In the genomic region with DNA sequence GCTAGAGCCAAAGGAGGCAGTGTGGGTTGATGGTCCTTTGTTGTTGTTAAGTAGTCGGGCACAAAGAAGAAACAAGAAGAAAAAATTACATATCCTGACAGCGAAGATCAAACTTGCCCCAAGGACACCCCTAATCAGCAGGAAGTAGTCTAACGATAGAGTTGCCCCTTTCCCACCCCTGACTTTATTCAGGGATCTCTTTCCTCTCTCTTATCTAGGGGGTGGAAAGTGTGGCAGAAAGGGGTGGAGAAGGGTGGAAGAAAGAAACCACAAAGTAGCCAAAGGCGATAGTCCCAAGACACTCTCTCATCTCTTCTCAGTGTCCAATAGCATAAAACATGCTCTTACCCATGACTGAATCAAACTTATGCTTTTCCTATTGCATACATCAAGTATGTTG, we compare ENCODE assay signal across 9 mouse cellular contexts. TPM values are rescaled to one million over a fixed set of nuclear protein-coding genes. Genes with fewer than 3 reads are reported as not detected.
DNase-seq lines count a peak whose midpoint lies in the region; ATAC-seq and TF ChIP-seq lines count a peak whose summit lies in the region.
"Had no signal": no experiment of that assay in that cellular context is flagged by ENCODE, and none has a peak within 500 bp of the region (broad histone marks: within the 10 kb centered on the region; RNA-seq: fewer than 3 reads in every experiment).

No protein-coding gene starts in this region.

- peaks cover 5% of the 10 kb centered on the region; the same call in 1 of the 2 replicates for H3K27me3 ChIP-seq in heart, embryonic 14.5 days (ENCODE audit: control insufficient read depth, insufficient read depth, low read length)
- H3K27me3 ChIP-seq in E14TG2a.4 (ENCODE audit: insufficient read depth, low read length) = peaks cover 13% of the 10 kb centered on the region
- H3K27me3 ChIP-seq in hindbrain, embryonic 11.5 days (ENCODE audit: control insufficient read depth, insufficient read depth, low read length) = no peaks in the 10 kb centered on the region; the same call in 1 of the 2 replicates
- peaks cover 27% of the 10 kb centered on the region for H3K27me3 ChIP-seq in midbrain, embryonic 10.5 days (ENCODE audit: low read depth, poor library complexity, severe bottlenecking)

- H3K4me1 ChIP-seq in heart, embryonic 14.5 days (ENCODE audit: control insufficient read depth in 2 of 2, insufficient read depth in 2 of 2, low read length in 2 of 2) = peaks cover 7 to 30% of the 10 kb centered on the region in 2 experiments; a peak in 3 of 4 replicates
- peaks cover 83% of the 10 kb centered on the region for H3K4me1 ChIP-seq in E14TG2a.4 (replicated peaks; ENCODE audit: low read depth, low read length)
- H3K4me1 ChIP-seq in hindbrain, embryonic 11.5 days (replicated peaks; ENCODE audit: control insufficient read depth, insufficient read depth, low read length) = peaks cover 2% of the 10 kb centered on the region; the same call in 1 of the 2 replicates
- H3K4me1 ChIP-seq in midbrain, embryonic 10.5 days = peaks cover 41% of the 10 kb centered on the region

- H3K9ac ChIP-seq in heart, embryonic 14.5 days (ENCODE audit: low read length) = peak overlapping the region; percentile 91
- H3K9ac ChIP-seq in hindbrain, embryonic 11.5 days (ENCODE audit: low read depth, low read length) = no peak overlapping the region

- 36% methylated on average over 4 of the region's 4 CpGs for WGBS in heart, embryonic 14.5 days
- WGBS in hindbrain, embryonic 11.5 days = 74% methylated on average over 4 of the region's 4 CpGs
- 76% methylated on average over 4 of the region's 4 CpGs for WGBS in midbrain, embryonic 10.5 days

- intact Hi-C loops in left cerebral cortex, postnatal 25 days (cut with DNase I) = no loop called here

- peak overlapping the region; percentile 70 for H3K4me2 ChIP-seq in heart, embryonic 14.5 days (ENCODE audit: low read length)
- peak overlapping the region; percentile 9; the same call in 1 of the 2 replicates for H3K4me2 ChIP-seq in hindbrain, embryonic 11.5 days (replicated peaks; ENCODE audit: low read depth, low read length)

- H3K9me3 ChIP-seq in heart, embryonic 14.5 days (ENCODE audit: control insufficient read depth, low read length) = no peaks in the 10 kb centered on the region
- no peaks in the 10 kb centered on the region for H3K9me3 ChIP-seq in E14TG2a.4 (ENCODE audit: low read length)
- H3K9me3 ChIP-seq in hindbrain, embryonic 11.5 days (ENCODE audit: control insufficient read depth, low read length) = no peaks in the 10 kb centered on the region
- H3K9me3 ChIP-seq in midbrain, embryonic 10.5 days (replicated peaks) = no peaks in the 10 kb centered on the region

- no peak for ATAC-seq in heart, embryonic 14.5 days (ENCODE audit: insufficient number of reproducible peaks, insufficient read depth, low FRiP score, low read depth)
- ATAC-seq in hindbrain, embryonic 11.5 days (ENCODE audit: low FRiP score) = no peak
- ATAC-seq in cerebellum, adult (ENCODE audit: insufficient number of reproducible peaks, low FRiP score, low TSS enrichment) = no peak

- H3K4me3 ChIP-seq in heart, embryonic 14.5 days (ENCODE audit: control insufficient read depth in 1 of 2, insufficient read depth in 1 of 2, low read depth in 1 of 2, low read length in 2 of 2) = peak overlapping the region in 1 of 2 experiments; percentile 83; a peak in 1 of 4 replicates
- H3K4me3 ChIP-seq in E14TG2a.4 (replicated peaks; ENCODE audit: low read length) = peak overlapping the region; percentile 90
- H3K4me3 ChIP-seq in hindbrain, embryonic 11.5 days (ENCODE audit: low read depth, low read length) = no peak overlapping the region; the same call in 1 of the 2 replicates
- H3K4me3 ChIP-seq in midbrain, embryonic 10.5 days = peak overlapping the region; percentile 97

- no peaks in the 10 kb centered on the region for H3K36me3 ChIP-seq in heart, embryonic 14.5 days (ENCODE audit: control insufficient read depth, insufficient read depth, low read length)
- peaks cover 8% of the 10 kb centered on the region for H3K36me3 ChIP-seq in E14TG2a.4 (ENCODE audit: insufficient read depth, low read length)
- H3K36me3 ChIP-seq in hindbrain, embryonic 11.5 days (ENCODE audit: control insufficient read depth, insufficient read depth, low read length) = no peaks in the 10 kb centered on the region
- no peaks in the 10 kb centered on the region for H3K36me3 ChIP-seq in midbrain, embryonic 10.5 days

- no peak for TF ChIP-seq CTCF in E14TG2a.4 (conservative IDR thresholded peaks at IDR 0.05; ENCODE audit: low read length)

- DNase-seq in heart, adult 9 months (ENCODE audit: low spot score in 2 of 2) = no peak
- no peak for DNase-seq in hindbrain, embryonic 11.5 days (ENCODE audit: low spot score)
- DNase-seq in midbrain, embryonic 10.5 days (ENCODE audit: low spot score) = no peak
- no peak for DNase-seq in adrenal gland, postnatal 25 days
- DNase-seq in left cerebral cortex, postnatal 25 days (ENCODE audit: low spot score in 2 of 2) = no peak
- DNase-seq: cerebellum, adult 9-11 months had no signal

- no peak overlapping the region for H3K27ac ChIP-seq in heart, embryonic 14.5 days (replicated peaks in 1 of 2; ENCODE audit: control insufficient read depth in 1 of 2, insufficient read depth in 1 of 2, low read depth in 2 of 2, low read length in 2 of 2)
- no peak overlapping the region for H3K27ac ChIP-seq in hindbrain, embryonic 11.5 days (ENCODE audit: low read depth, low read length)
- no peak overlapping the region for H3K27ac ChIP-seq in midbrain, embryonic 10.5 days (replicated peaks)

RNA-seq across cellular contexts. Expression of a gene that starts 1.9 kb away (rescaled TPM):
- polyA plus RNA-seq in heart, embryonic 14.5 days (2014; fragmentation: Nextera tagmentation; extraction: Ambion mirVana) = 26.7 and 26.9 TPM in 2 replicates
- polyA plus RNA-seq in hindbrain, embryonic 11.5 days (2014; fragmentation: Nextera tagmentation; extraction: Ambion mirVana) = 41.3 and 43.6 TPM in 2 replicates
- polyA plus RNA-seq in midbrain, embryonic 10.5 days (2016; fragmentation: Nextera tagmentation; extraction: Ambion mirVana) = 36.2 and 37.7 TPM in 2 replicates
- total RNA-seq in adrenal gland, postnatal 25 days (2021) = 117 and 131 TPM in 2 replicates
- 10 to 100 TPM; 65.0 to 71.0 TPM for total RNA-seq in left cerebral cortex, postnatal 25 days (2021)
